In genomic region chrX:152151709-152152108, GRCm38 (mm10) we compare ENCODE assay signal across 9 mouse cellular contexts. TPM values are rescaled to one million over a fixed set of nuclear protein-coding genes. Genes with fewer than 3 reads are reported as not detected.
A peak's percentile ranks its signal among the peaks of the same experiment; 100 is the strongest.
DNase-seq lines count a peak whose midpoint lies in the region; ATAC-seq lines count a peak whose summit lies in the region.
"Had no signal": no experiment of that assay in that cellular context is flagged by ENCODE, and none has a peak within 500 bp of the region (broad histone marks: within the 10 kb centered on the region; RNA-seq: fewer than 3 reads in every experiment).

No protein-coding gene starts in this region.

- H3K9me3 ChIP-seq in forebrain, embryonic 11.5 days (ENCODE audit: control insufficient read depth, low read length) = no peaks in the 10 kb centered on the region
- H3K9me3 ChIP-seq in forebrain, embryonic 10.5 days = no peaks in the 10 kb centered on the region
- H3K9me3 ChIP-seq in hindbrain, embryonic 14.5 days (ENCODE audit: control insufficient read depth, low read length) = no peaks in the 10 kb centered on the region
- H3K9me3 ChIP-seq: heart, embryonic 13.5 days had no signal

- no peaks in the 10 kb centered on the region for H3K36me3 ChIP-seq in forebrain, embryonic 11.5 days (ENCODE audit: control insufficient read depth, insufficient read depth, low read length)
- H3K36me3 ChIP-seq in forebrain, embryonic 10.5 days (replicated peaks) = no peaks in the 10 kb centered on the region
- H3K36me3 ChIP-seq in hindbrain, embryonic 14.5 days (replicated peaks; ENCODE audit: control insufficient read depth, insufficient read depth) = no peaks in the 10 kb centered on the region
- H3K36me3 ChIP-seq: heart, embryonic 13.5 days had no signal

- DNase-seq in forebrain, embryonic 11.5 days (ENCODE audit: low spot score) = peak; percentile 59
- DNase-seq in forebrain, embryonic 10.5 days (ENCODE audit: extremely low spot score, low spot score) = no peak
- DNase-seq in urinary bladder, postnatal 14 days (ENCODE audit: low spot score) = peak; percentile 54
- no peak for DNase-seq in urinary bladder, adult 2 months (ENCODE audit: low spot score)
- peak; percentile 75 for DNase-seq in embryo, embryonic 10.5 days (ENCODE audit: low spot score)
- peak; percentile 73 for DNase-seq in hindbrain, embryonic 14.5 days (ENCODE audit: low spot score)
- peak; percentile 66 for DNase-seq in lung, postnatal 14 days
- peak; percentile 17 to 64 for DNase-seq in spleen, postnatal 4 days (ENCODE audit: low spot score in 2 of 2)

- peak; percentile 61; the same call in 1 of the 2 replicates for ATAC-seq in forebrain, embryonic 11.5 days (replicated peaks; ENCODE audit: low FRiP score)
- ATAC-seq in hindbrain, embryonic 14.5 days (ENCODE audit: low FRiP score) = no peak; the same call in 1 of the 2 replicates

- H3K27me3 ChIP-seq in forebrain, embryonic 11.5 days (ENCODE audit: control insufficient read depth, insufficient read depth, low read length) = peaks cover 25% of the 10 kb centered on the region; the same call in 1 of the 2 replicates
- peaks cover 97% of the 10 kb centered on the region for H3K27me3 ChIP-seq in forebrain, embryonic 10.5 days (ENCODE audit: poor library complexity, severe bottlenecking)
- H3K27me3 ChIP-seq in hindbrain, embryonic 14.5 days (ENCODE audit: control insufficient read depth, insufficient read depth, low read length) = peaks cover 80% of the 10 kb centered on the region

- no peak overlapping the region for H3K27ac ChIP-seq in forebrain, embryonic 11.5 days (ENCODE audit: low read depth, low read length)
- no peak overlapping the region for H3K27ac ChIP-seq in forebrain, embryonic 10.5 days
- no peak overlapping the region for H3K27ac ChIP-seq in hindbrain, embryonic 14.5 days
- H3K27ac ChIP-seq: heart, embryonic 13.5 days had no signal

- H3K4me2 ChIP-seq in forebrain, embryonic 11.5 days (ENCODE audit: low read depth, low read length, severe bottlenecking) = no peak overlapping the region
- no peak overlapping the region for H3K4me2 ChIP-seq in hindbrain, embryonic 14.5 days (replicated peaks)
- H3K4me2 ChIP-seq: heart, embryonic 13.5 days had no signal

- no peak overlapping the region for H3K4me3 ChIP-seq in forebrain, embryonic 11.5 days (ENCODE audit: low read depth, low read length)
- no peak overlapping the region for H3K4me3 ChIP-seq in forebrain, embryonic 10.5 days
- H3K4me3 ChIP-seq in hindbrain, embryonic 14.5 days (replicated peaks; ENCODE audit: low read length) = no peak overlapping the region
- H3K4me3 ChIP-seq: heart, embryonic 13.5 days had no signal

- H3K9ac ChIP-seq in forebrain, embryonic 11.5 days (ENCODE audit: low read length) = no peak overlapping the region
- H3K9ac ChIP-seq in hindbrain, embryonic 14.5 days = no peak overlapping the region
- H3K9ac ChIP-seq: heart, embryonic 13.5 days had no signal

- no peaks in the 10 kb centered on the region for H3K4me1 ChIP-seq in forebrain, embryonic 11.5 days (replicated peaks; ENCODE audit: control insufficient read depth, insufficient read depth, low read length)
- no peaks in the 10 kb centered on the region for H3K4me1 ChIP-seq in forebrain, embryonic 10.5 days
- peaks cover 7% of the 10 kb centered on the region; the same call in 1 of the 2 replicates for H3K4me1 ChIP-seq in hindbrain, embryonic 14.5 days (replicated peaks; ENCODE audit: control insufficient read depth, insufficient read depth, low read length)

- WGBS in forebrain, embryonic 11.5 days = 14% methylated on average over 6 of the region's 6 CpGs
- WGBS in forebrain, embryonic 10.5 days = 11% methylated on average over 6 of the region's 6 CpGs
- WGBS in hindbrain, embryonic 14.5 days = 12% methylated on average over 6 of the region's 6 CpGs

RNA-seq across cellular contexts. Expression of gene Iqsec2, which starts 7.6 kb away (rescaled TPM):
- 1.5 and 2.1 TPM in 2 replicates for polyA plus RNA-seq in forebrain, embryonic 11.5 days (2014; fragmentation: Nextera tagmentation; extraction: Ambion mirVana)
- 1.3 and 1.4 TPM in 2 replicates for polyA plus RNA-seq in forebrain, embryonic 10.5 days (2016; fragmentation: Nextera tagmentation; extraction: Ambion mirVana)
- polyA plus RNA-seq in urinary bladder, adult 2 months (2012; rRNA removed) = 8.3 and 10.7 TPM in 2 replicates
- polyA plus RNA-seq in hindbrain, embryonic 14.5 days (2014; fragmentation: Nextera tagmentation; extraction: Ambion mirVana) = 8.4 and 9.5 TPM in 2 replicates

Comparison
In these comparisons a context has a peak if more than half of its experiments do, and no peak if none do; other contexts are left out.
1. DNase-seq: peak in forebrain, embryonic 11.5 days (single experiment), urinary bladder, postnatal 14 days (single experiment), embryo, embryonic 10.5 days (single experiment), hindbrain, embryonic 14.5 days (single experiment), lung, postnatal 14 days (single experiment) and spleen, postnatal 4 days (2 of 2); none in forebrain, embryonic 10.5 days (single experiment) and urinary bladder, adult 2 months (single experiment).